Mouse (Mus musculus) embryonic facial prominence, embryonic 14.5 days (tissue): ENCODE results near the gene Sdk1. TPM values are rescaled to one million over a fixed set of nuclear protein-coding genes. Genes with fewer than 3 reads are reported as not detected.
A peak's percentile ranks its signal among the peaks of the same experiment; 100 is the strongest.

ENCODE experiments used
- ATAC-seq: fragments of 200-750 bp; cut with Nextera tagmentation; 2 replicates; pipeline ENCODE4 v1.8.0; 2017; ENCODE audit warnings: low read depth, moderate number of reproducible peaks, moderate TSS enrichment
- DNase-seq: peaks from one replicate; pipeline ENCODE4 v3.0.0-alpha.2; 2015; ENCODE audit warnings: low spot score
- H3K27ac ChIP-seq: fragments of 300-500 bp; sonication (generic); replicated peaks from 2 replicates; pipeline ENCODE4 v1.5.1; 2014; ENCODE audit warnings: low read depth, mild to moderate bottlenecking, low read length, moderate library complexity
- H3K27me3 ChIP-seq: fragments of 300-500 bp; sonication (generic); replicated peaks from 2 replicates; pipeline ENCODE4 v1.6.1; 2014; ENCODE audit warnings: low read length; ENCODE audit not compliant: control insufficient read depth, insufficient read depth
- H3K36me3 ChIP-seq: fragments of 300-500 bp; sonication (generic); 2 replicates; pipeline ENCODE4 v1.6.1; 2014; ENCODE audit warnings: low read length, mixed read lengths; ENCODE audit not compliant: control insufficient read depth, insufficient read depth
- H3K4me1 ChIP-seq: fragments of 300-500 bp; sonication (generic); 2 replicates; pipeline ENCODE4 v1.6.1; 2014; ENCODE audit warnings: antibody characterized with exemption, low read length; ENCODE audit not compliant: control insufficient read depth, insufficient read depth
- H3K4me2 ChIP-seq: fragments of 300-500 bp; sonication (generic); 2 replicates; pipeline ENCODE4 v1.6.1; 2014; ENCODE audit warnings: low read depth, mild to moderate bottlenecking, low read length, moderate library complexity, mixed read lengths
- H3K4me3 ChIP-seq: fragments of 300-500 bp; sonication (generic); 2 replicates; pipeline ENCODE4 v1.5.1; 2014; ENCODE audit warnings: low read depth, mild to moderate bottlenecking, low read length
- H3K9ac ChIP-seq: fragments of 300-500 bp; sonication (generic); 2 replicates; pipeline ENCODE4 v1.6.1; 2014; ENCODE audit warnings: low read depth, mild to moderate bottlenecking, low read length, moderate library complexity, mixed read lengths
- H3K9me3 ChIP-seq: fragments of 300-500 bp; sonication (generic); 2 replicates; pipeline ENCODE4 v1.6.1; 2016; ENCODE audit warnings: low read length; ENCODE audit not compliant: control insufficient read depth
- WGBS: fragments of 180-500 bp; shearing (Covaris S2); extraction: QIAGEN DNeasy Blood & Tissue Kit; methylation state at CpG from one replicate; pipeline ENCODE4 v1.1.7; 2014; 5-methylcytosine and 5-hydroxymethylcytosine counted together
- polyA plus RNA-seq: library from polyadenylated mRNA; unstranded; fragments of >200 nt; fragmentation: Nextera tagmentation; extraction: Ambion mirVana; gene quantifications from 2 replicates; pipeline ENCODE4 v1.2.1, GENCODE M21; 2014

Sdk1 gene
- polyA plus RNA-seq, 1 experiment from 2014 or later = 2.7 TPM

- ATAC-seq (no peak), DNase-seq (peak; percentile 35)
- 65% methylated on average over 11 of the region's 11 CpGs for WGBS
- Histone ChIP-seq H3K4me1 (no peaks in the 10 kb centered on the region), H3K9me3 (peaks cover 8% of the 10 kb centered on the region), H3K4me2 (no peak overlapping the region), H3K4me3 (no peak overlapping the region), H3K9ac (no peak overlapping the region), H3K27ac (no peak overlapping the region), H3K27me3 (no peaks in the 10 kb centered on the region), H3K36me3 (no peaks in the 10 kb centered on the region)
Observed at GRCm38 (mm10) chr5:142107434-142107833, 866.1 kb downstream of the Sdk1 start.

DNA sequence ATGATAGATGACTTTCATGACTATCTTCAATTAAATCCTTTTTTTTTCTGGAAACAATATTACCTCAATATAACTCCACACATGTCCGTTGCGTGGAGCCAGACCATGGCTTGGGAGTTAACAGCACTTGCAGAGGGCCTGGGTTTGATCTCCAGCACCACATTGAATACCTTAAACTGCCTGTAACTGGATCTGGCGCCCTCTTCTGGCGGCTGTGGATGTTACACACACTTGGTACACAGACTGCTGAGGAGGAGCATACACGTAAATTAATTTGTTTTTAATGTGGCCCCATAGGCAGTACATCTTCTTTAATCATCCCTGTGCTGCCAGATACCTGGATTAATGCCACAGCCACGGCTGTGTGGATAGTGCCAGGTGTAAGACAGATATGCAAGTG, 870.7 kb downstream of the Sdk1 start:
- no peak for DNase-seq
- no peaks in the 10 kb centered on the region for H3K36me3 ChIP-seq
- H3K4me1 ChIP-seq = no peaks in the 10 kb centered on the region
- H3K9ac ChIP-seq = no peak overlapping the region
- H3K9me3 ChIP-seq = peaks cover 8% of the 10 kb centered on the region
- no peak overlapping the region for H3K27ac ChIP-seq
- no peaks in the 10 kb centered on the region for H3K27me3 ChIP-seq
- 83% methylated on average over 6 of the region's 6 CpGs for WGBS
- H3K4me3 ChIP-seq = no peak overlapping the region
- no peak overlapping the region for H3K4me2 ChIP-seq
- ATAC-seq = no peak

DNA sequence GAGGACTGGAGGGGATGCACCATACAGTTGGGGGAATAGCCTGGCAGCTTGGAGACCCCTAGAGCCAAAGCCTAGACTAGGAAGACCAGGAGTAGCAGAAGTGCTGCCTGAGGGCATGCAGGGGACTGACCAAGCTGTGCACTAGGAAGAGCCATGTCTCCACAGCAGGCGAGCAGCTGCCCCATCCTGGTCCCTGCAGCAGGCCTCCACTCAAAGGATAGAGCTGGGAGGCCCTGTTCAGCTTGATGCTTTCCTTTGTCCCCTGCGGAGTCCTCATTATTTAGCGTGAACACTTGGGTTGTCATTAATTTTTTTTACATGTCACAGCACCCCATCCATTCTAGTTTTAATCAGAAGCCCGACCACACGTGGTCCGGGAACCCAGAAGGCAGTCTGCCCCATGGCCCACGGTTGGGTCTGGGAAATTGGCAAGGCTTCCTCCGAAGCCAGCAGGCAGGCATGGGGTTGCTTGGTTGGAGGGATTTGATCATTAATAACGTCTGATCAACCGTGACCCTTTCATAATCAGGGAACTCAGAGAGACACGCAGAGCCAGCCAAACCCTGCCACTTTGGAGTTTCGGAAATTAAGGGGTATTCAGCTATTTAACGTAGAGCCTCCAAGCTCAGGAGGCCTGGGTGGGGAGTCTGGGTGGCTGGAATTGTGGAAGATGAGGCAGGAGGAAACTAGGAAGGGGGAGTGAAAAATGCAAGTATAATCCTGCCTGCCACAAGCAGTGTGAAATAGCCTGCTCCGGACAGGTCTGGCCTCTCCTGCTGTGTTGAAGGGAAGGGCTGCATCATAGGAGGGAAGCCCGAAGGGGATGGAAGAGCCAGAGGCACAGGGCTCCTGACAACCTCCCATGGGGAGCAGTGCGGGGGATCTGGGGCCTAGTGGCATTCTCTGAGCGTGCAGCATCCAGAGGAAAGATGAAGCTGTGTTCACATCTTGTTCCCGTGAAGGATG, 872.2 kb downstream of the Sdk1 start:
- Histone ChIP-seq H3K4me2 (no peak overlapping the region), H3K27ac (no peak overlapping the region), H3K4me3 (no peak overlapping the region), H3K9ac (no peak overlapping the region), H3K27me3 (no peaks in the 10 kb centered on the region), H3K9me3 (peaks cover 8% of the 10 kb centered on the region), H3K36me3 (no peaks in the 10 kb centered on the region), H3K4me1 (no peaks in the 10 kb centered on the region)
- DNase-seq (peak; percentile 49), ATAC-seq (0 out of 2 replicates have a peak, but pooled peaks have one; percentile 21)
- WGBS = 33% methylated on average over 18 of the region's 18 CpGs

DNA sequence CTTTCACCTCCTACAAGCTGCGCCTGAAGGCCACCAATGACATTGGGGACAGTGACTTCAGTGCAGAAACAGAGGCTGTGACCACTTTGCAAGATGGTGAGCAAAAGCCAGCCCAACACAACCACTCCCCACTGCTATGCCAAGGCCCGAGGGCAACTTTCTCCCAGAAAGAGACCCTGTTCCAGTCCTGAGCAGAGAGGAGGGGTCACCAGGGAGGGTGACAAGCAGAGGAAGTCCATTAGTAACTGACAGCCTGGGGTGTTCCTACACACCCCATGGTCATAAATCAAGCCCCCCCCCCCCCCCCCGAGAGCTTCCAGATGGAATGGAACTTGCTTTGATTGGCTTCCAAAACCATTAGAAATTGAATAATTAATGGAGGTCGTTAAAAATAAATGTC, 886.5 kb downstream of the Sdk1 start:
- Histone ChIP-seq H3K9me3 (0 out of 2 replicates have a peak, but pooled peaks cover 4% of the 10 kb centered on the region), H3K27ac (no peak overlapping the region), H3K4me3 (no peak overlapping the region), H3K4me1 (no peaks in the 10 kb centered on the region), H3K36me3 (no peaks in the 10 kb centered on the region), H3K9ac (no peak overlapping the region), H3K27me3 (no peaks in the 10 kb centered on the region), H3K4me2 (no peak overlapping the region)
- WGBS = 62% methylated on average over 4 of the region's 4 CpGs
- ATAC-seq (no peak), DNase-seq (no peak)

GRCm38 (mm10) chr5:142128181-142128611, 886.9 kb downstream of the Sdk1 start:
- 0 out of 2 replicates have a peak, but pooled peaks cover 4% of the 10 kb centered on the region for H3K9me3 ChIP-seq
- ATAC-seq = peak; percentile 33; the same call in 1 of the 2 replicates
- 38% methylated on average over 5 of the region's 5 CpGs for WGBS

DNA sequence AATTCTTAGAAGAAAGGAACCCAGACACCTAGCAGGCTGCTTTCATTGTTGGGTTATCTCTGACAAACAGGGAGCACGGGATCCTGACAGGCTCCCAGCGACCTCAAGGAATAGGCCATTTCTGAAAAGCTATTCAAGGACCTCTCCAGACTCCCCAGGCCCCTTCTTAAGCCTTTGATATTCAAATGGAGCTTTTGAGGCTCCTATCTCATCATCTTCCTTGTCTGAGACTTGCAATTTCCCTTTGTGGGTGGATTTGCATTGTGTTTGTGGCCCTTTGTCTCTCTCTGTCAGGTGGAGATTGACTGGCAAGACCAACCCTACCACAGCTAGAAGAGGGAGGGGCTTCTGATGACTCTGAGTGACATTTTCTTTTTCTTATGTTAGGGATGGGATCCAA, 888.7 kb downstream of the Sdk1 start:
- no peak for ATAC-seq
- H3K9me3 ChIP-seq = no peaks in the 10 kb centered on the region
- no peaks in the 10 kb centered on the region for H3K27me3 ChIP-seq
- DNase-seq = no peak
- no peak overlapping the region for H3K9ac ChIP-seq
- no peak overlapping the region for H3K27ac ChIP-seq
- no peaks in the 10 kb centered on the region for H3K4me1 ChIP-seq
- no peak overlapping the region for H3K4me2 ChIP-seq
- WGBS = 13% methylated on average over 2 of the region's 2 CpGs
- H3K36me3 ChIP-seq = no peaks in the 10 kb centered on the region
- no peak overlapping the region for H3K4me3 ChIP-seq

More at GRCm38 (mm10) chr5:142128181-142128611, 886.9 kb downstream of the Sdk1 start:
- H3K4me3 ChIP-seq = no peak overlapping the region
- H3K27me3 ChIP-seq = no peaks in the 10 kb centered on the region
- H3K9ac ChIP-seq = no peak overlapping the region
- no peak overlapping the region for H3K27ac ChIP-seq
- no peak overlapping the region for H3K4me2 ChIP-seq
- no peaks in the 10 kb centered on the region for H3K36me3 ChIP-seq
- no peak for DNase-seq
- no peaks in the 10 kb centered on the region for H3K4me1 ChIP-seq

GRCm38 (mm10) chr5:142139978-142140377, 898.7 kb downstream of the Sdk1 start:
- DNase-seq (no peak), ATAC-seq (no peak)
- 62% methylated on average over 7 of the region's 7 CpGs for WGBS
- Histone ChIP-seq H3K27ac (no peak overlapping the region), H3K27me3 (no peaks in the 10 kb centered on the region), H3K4me1 (no peaks in the 10 kb centered on the region), H3K9me3 (no peaks in the 10 kb centered on the region), H3K4me2 (no peak overlapping the region), H3K36me3 (no peaks in the 10 kb centered on the region), H3K4me3 (no peak overlapping the region), H3K9ac (no peak overlapping the region)

DNA sequence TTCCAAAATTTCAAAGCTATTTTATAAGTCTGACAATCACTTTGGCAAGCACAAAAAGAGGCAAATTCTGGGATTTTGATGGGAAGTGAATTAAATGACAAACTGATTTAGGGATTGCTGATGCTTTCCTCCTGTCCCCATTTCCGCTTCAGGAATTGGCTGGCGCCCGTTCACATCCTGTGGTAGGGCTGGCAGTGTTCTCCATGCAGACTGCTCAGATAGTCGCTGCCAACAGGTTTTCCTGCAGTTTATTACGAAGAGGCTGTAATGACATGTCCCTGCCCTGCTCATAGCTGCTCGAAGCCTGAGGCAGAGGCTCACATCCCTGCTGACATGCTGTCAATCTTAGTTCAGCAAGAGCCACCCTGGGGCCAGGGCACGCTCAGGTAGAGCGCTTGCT, 908.3 kb downstream of the Sdk1 start:
- Histone ChIP-seq H3K27ac (no peak overlapping the region), H3K4me2 (no peak overlapping the region), H3K9ac (no peak overlapping the region), H3K27me3 (no peaks in the 10 kb centered on the region), H3K4me3 (no peak overlapping the region), H3K4me1 (no peaks in the 10 kb centered on the region), H3K9me3 (no peaks in the 10 kb centered on the region), H3K36me3 (peaks cover 12% of the 10 kb centered on the region; the same call in 1 of the 2 replicates)
- peak; percentile 11 for DNase-seq
- ATAC-seq = no peak
- WGBS = 66% methylated on average over 8 of the region's 8 CpGs
